Mouse (Mus musculus): ENCODE results near the gene Cryba4. TPM values are rescaled to one million over a fixed set of nuclear protein-coding genes. Genes with fewer than 3 reads are reported as not detected.

Cryba4 gene
- total RNA-seq, 1 experiment from 2014 or later: not detected

DNA sequence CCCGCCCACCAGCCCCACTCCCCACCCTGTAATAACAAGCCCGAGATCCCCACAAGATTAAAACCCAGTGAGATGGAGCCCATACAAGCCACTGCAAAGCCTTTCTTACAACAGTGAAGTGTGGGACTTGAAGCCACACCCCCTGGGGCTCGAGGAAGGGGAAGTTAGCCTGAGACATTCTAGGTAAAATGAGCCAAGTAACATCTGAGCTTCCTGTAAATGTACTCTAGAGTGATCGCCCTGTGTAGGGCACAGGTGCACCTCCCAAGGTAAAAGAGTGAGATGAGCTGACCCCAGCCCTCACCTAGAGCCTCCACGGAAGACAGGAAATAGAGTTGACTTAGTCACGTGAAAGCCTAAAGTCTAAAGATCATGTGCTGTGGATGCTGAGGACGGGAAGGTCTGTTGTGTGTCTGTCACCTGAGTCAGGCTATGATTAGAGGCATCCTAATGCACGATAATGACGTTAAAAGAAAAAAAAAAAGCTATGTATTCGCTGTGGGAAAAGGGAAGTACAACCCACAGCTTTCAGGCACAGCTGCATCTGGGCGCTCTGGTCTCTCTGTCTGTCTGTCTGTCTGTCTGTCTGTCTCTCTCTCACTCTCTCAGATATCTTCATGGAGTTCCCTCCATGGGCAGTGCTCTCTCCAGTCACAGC, 34.8 kb upstream of the Cryba4 start:
- ATAC-seq (replicated peaks; ENCODE audit: low read depth, poor library complexity, severe bottlenecking): peak; percentile 36

- no peak for ATAC-seq (replicated peaks; ENCODE audit: low read depth, poor library complexity, severe bottlenecking)
Observed at GRCm38 (mm10) chr5:112286608-112286983, 34.3 kb upstream of the Cryba4 start.

DNA sequence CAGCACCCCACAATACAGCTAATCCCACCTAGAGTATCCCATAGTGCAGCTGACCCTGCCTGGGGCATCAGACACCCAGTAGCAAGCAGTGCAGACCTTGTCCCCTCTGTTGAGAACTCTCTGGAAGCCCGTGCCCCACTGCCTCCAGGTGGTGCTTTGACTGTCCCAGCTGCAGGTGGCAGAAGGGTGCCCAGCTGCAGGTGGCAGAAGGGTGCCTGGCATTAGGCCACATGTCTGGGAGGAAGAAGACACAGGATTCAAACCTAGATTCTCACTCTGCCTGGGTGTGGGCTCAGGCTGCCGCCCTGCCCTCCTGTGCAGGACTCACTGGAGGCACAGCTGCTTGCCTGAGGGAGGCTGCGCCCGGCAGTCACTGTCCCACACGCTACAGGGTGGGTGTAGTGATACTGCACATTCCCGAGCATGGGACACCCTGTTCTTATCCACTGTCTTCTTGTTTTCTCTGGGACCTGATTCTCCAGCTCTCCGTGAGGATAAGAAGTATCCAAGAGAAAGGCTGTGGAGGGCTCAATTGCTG, 33.3 kb upstream of the Cryba4 start:
- ATAC-seq (replicated peaks; ENCODE audit: low read depth, poor library complexity, severe bottlenecking): no peak

DNA sequence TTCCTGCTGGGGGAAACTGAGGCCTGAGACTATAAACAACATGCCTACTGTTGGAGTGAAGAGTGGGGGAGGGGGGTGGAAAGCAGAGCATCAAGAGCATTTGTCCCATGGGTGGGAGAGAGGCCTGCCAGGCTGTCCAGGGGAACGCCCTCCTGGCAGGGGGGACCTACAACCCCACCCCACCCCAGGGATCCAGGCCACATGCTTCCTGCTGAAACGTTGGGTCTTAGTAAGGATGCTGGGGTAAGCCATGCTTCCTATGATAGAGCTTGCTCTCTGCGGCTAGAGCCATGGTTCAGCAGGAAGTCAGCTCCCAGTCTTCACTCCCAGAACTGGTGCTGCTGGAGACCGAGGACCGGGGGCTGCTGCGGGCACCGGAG, 31.9 kb upstream of the Cryba4 start:
- peak; percentile 7; the same call in 1 of the 2 replicates for ATAC-seq (replicated peaks; ENCODE audit: low read depth, poor library complexity, severe bottlenecking)

DNA sequence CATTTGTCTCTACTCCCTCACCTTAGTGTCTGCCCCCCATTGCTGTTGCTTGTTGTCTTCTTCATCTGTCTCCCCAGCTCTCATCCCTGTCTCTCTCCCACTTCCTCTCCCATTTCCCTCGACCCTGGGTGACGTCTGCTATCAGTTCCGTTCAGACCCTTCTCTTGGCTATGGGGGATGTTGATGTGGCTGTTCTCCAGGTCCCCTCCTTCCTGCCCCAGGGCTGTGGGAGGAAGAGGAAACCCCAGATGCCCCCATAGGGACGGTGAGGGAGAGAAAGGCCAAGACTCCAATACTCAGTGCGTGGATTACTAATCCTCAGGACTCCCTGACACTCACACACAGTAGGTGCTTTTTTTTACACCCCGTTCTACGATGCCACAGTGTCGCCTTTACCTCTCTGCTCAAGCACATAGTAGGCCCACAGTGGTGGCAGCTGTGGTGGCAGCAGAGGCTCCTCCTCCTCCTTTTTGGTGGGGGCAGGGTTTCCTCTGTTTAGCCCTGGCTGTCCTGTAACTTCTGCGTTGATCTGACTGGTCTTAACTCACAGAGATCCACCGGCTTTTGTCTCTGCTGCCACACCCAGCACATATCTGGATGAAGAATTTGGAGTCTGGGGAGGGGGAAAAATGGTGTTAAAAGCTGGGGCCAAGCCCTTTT, 31.4 kb upstream of the Cryba4 start:
- ATAC-seq (replicated peaks; ENCODE audit: low read depth, poor library complexity, severe bottlenecking): peak; percentile 39

DNA sequence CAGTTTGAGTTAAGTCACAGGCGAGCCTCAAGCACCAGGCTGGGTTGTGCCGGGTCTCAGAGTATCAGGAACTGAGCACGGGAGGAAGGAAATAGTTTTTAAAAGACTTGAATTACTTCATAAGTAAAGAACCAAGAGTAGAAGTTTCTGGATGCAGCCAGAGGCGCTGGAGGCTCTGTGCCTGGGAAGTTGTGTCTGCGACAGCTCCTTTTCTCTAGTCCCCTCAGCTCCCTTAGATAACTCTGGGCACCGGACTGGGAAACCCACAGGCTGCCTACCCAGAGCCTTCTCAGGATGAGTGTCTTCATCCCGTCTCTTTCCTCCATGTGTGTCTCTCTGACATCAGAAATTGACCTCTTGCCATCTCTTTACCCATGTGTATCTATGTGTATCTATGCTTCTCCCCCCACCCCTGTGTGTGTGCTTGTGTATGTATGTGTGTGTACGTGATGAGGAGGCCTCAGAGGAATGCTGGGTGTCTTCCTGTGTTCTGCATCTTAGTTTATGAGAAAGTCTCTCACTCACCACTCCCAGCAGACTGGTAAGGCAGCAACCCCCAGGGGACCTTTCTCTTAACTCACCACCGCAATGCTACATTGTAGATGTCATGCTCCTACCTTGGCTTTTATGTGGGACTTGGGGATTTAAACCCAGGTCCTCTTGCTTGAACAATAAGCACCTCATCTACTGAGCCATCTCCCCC, 30.6 kb upstream of the Cryba4 start:
- no peak for ATAC-seq (replicated peaks; ENCODE audit: low read depth, poor library complexity, severe bottlenecking)

DNA sequence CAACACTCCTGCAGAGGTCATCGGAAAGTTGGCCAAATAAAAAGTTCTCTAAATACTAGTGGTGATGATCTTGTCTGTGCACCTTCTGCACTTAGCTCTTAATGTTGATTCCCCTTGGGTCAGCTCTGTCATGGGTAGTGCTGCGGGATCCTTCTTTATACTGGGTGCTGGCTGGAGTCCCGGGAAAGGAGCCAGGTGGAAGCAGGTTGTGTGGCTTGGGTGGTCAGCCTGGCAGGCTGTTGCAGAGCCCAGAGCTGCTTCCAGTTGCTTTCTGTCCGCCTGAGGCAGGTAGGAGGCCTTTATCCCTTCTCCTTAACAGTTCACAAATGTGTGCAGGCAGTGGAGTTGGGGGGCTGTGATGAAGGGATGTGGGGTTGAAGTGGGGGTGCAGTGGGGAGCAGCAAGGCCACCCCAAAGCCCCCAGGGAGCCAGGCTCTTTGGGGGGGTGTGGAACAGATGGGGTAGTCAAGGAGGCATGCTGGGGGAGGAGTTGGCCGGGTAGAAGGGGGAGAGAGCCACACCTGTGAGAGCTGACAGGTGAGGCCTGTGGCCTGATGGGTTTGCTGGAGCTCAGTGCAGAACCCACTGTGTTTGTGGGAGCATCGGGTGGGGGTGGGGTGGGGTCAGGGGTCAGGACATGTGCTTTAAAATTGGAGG, 29.9 kb upstream of the Cryba4 start:
- ATAC-seq (replicated peaks; ENCODE audit: low read depth, poor library complexity, severe bottlenecking): no peak

GRCm38 (mm10) chr5:112281676-112282075, 29.4 kb upstream of the Cryba4 start:
- no peak for ATAC-seq (replicated peaks; ENCODE audit: low read depth, poor library complexity, severe bottlenecking)

GRCm38 (mm10) chr5:112280863-112281660, 28.7 kb upstream of the Cryba4 start:
- no peak for ATAC-seq (replicated peaks; ENCODE audit: low read depth, poor library complexity, severe bottlenecking)

- peak; percentile 48 for ATAC-seq (replicated peaks; ENCODE audit: low read depth, poor library complexity, severe bottlenecking)
Observed at GRCm38 (mm10) chr5:112280151-112280550, 27.8 kb upstream of the Cryba4 start.

- no peak for ATAC-seq (replicated peaks; ENCODE audit: low read depth, poor library complexity, severe bottlenecking)
Observed at GRCm38 (mm10) chr5:112279181-112280021, 27.1 kb upstream of the Cryba4 start.

DNA sequence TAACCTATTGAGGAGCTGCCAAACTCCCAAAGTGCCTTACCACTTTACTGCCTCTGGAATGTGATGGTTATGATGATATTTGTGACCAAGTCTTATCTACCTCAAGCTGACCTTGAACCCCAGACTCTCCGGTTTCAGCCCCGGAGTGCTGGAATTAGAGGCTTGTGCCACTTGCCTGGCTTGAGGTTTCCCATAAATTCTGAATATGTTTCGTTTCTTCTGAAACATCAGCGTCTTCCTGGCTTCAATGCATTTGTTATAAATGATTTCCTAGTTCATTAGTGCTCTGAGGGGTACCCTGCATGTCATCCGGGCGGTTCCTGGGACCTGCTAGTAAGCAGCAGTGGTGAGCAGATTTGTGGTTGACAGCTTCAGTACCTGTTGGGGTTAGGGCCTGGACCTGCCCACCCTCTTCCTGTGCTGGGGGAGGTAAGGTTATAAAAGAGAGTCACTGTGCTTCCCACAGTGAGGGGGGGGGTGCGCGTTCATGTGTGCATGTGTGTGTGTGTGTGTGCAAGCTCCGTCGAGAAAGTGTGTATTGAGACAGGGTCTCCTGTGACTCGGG, 25.7 kb upstream of the Cryba4 start:
- ATAC-seq (replicated peaks; ENCODE audit: low read depth, poor library complexity, severe bottlenecking): no peak

DNA sequence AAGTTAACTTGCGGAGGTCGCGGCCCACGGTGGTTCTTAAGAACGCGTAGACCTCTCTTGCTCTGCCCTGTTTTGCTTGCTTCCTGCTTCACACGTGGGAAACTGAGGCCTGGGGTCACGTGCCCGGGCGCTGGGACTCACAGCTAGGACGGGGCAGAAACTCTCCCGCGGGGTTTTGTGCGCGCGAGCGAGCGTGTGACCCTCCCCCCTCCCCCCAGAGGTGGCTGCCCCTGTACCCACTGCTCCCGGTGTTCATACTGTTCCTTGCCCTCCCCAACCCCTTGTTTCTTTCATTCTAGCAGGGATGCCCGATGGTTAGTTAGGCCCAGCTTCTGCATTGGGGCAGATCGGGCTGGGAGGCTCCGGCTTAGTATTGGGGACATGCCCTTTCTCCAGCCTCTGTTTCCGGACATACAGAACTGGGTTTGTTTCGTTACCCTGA, 24.6 kb upstream of the Cryba4 start:
- ATAC-seq (replicated peaks; ENCODE audit: low read depth, poor library complexity, severe bottlenecking): no peak

- peak; percentile 70 for ATAC-seq (replicated peaks; ENCODE audit: low read depth, poor library complexity, severe bottlenecking)
Observed at GRCm38 (mm10) chr5:112276267-112276873, 24.1 kb upstream of the Cryba4 start, which contains the start of gene Tpst2. Gene Tpst2, plus strand, starts transcription at chr5:112276691.

- ATAC-seq (replicated peaks; ENCODE audit: low read depth, poor library complexity, severe bottlenecking): no peak
Observed at GRCm38 (mm10) chr5:112275021-112275804, 22.9 kb upstream of the Cryba4 start.

- peak; percentile 3 for ATAC-seq (replicated peaks; ENCODE audit: low read depth, poor library complexity, severe bottlenecking)
Observed at GRCm38 (mm10) chr5:112273746-112274463, 21.6 kb upstream of the Cryba4 start.

- ATAC-seq (replicated peaks; ENCODE audit: low read depth, poor library complexity, severe bottlenecking): no peak
Observed at GRCm38 (mm10) chr5:112272934-112273333, 20.6 kb upstream of the Cryba4 start.
